Mouse (Mus musculus) MEL (cell line): ENCODE results near the gene Atxn10. TPM values are rescaled to one million over a fixed set of nuclear protein-coding genes. Genes with fewer than 3 reads are reported as not detected.

Source experiments
- DNase-seq: peaks from one replicate; pipeline ENCODE4 v3.0.0; 2011; ENCODE audit warnings: low read depth, low spot score
- H3K27ac ChIP-seq: 2 replicates; pipeline ENCODE4 v1.5.1; 2012; ENCODE audit warnings: low read depth, mild to moderate bottlenecking, control low read depth, low read length, moderate library complexity; ENCODE audit not compliant: control insufficient read depth
- H3K27me3 ChIP-seq, 2 experiments: fragments of 150-350 bp in 1 of 2; sonication (generic) in 1 of 2; 2 replicates each; pipeline ENCODE4 v1.6.1; 2012; ENCODE audit warnings: low read length in 2 of 2, mild to moderate bottlenecking in 2 of 2, improper control_type of control experiment in 1 of 2, moderate library complexity in 1 of 2; ENCODE audit not compliant: insufficient read depth in 2 of 2, control insufficient read depth in 1 of 2
- H3K36me3 ChIP-seq, 2 experiments: 2 replicates each; pipeline ENCODE4 v1.6.1; 2012 to 2014; ENCODE audit warnings: low read length in 2 of 2, improper control_type of control experiment in 1 of 2, inconsistent platforms in 1 of 2, mild to moderate bottlenecking in 1 of 2; ENCODE audit not compliant: insufficient read depth in 2 of 2, control insufficient read depth in 1 of 2
- H3K4me1 ChIP-seq, 2 experiments: fragments of 150-350 bp in 1 of 2; sonication (generic) in 1 of 2; 2 replicates each; pipeline ENCODE4 v1.6.1; 2012; ENCODE audit warnings: low read length in 2 of 2, improper control_type of control experiment in 1 of 2, mild to moderate bottlenecking in 1 of 2; ENCODE audit not compliant: insufficient read depth in 2 of 2, control insufficient read depth in 1 of 2
- H3K4me3 ChIP-seq, 2 experiments: fragments of 150-350 bp in 1 of 2; sonication (generic) in 1 of 2; 2 replicates each; pipeline ENCODE4 v1.5.1; 2012; ENCODE audit warnings: low read depth in 2 of 2, low read length in 2 of 2, mild to moderate bottlenecking in 2 of 2, moderate library complexity in 2 of 2, control low read depth in 1 of 2, improper control_type of control experiment in 1 of 2; ENCODE audit not compliant: control insufficient read depth in 1 of 2, insufficient read depth in 1 of 2
- H3K79me2 ChIP-seq: 2 replicates; pipeline ENCODE4 v1.6.1; 2012; ENCODE audit warnings: mild to moderate bottlenecking, low read length, moderate library complexity; ENCODE audit not compliant: control insufficient read depth, poor library complexity, insufficient read depth
- H3K9ac ChIP-seq: 2 replicates; pipeline ENCODE4 v1.6.1; 2012; ENCODE audit warnings: low read depth, mild to moderate bottlenecking, control low read depth, low read length, moderate library complexity; ENCODE audit not compliant: control insufficient read depth, poor library complexity, severe bottlenecking
- H3K9me3 ChIP-seq: fragments of 150-350 bp; sonication (generic); replicated peaks from 2 replicates; pipeline ENCODE4 v1.6.1; 2012; ENCODE audit warnings: mild to moderate bottlenecking, low read length, improper control_type of control experiment, moderate library complexity; ENCODE audit not compliant: insufficient read depth
- CHD1 ChIP-seq: IDR thresholded peaks from 2 replicates; pipeline ENCODE4 v1.6.1; 2012; ENCODE audit warnings: low read depth, mild to moderate bottlenecking, inconsistent platforms, low read length, improper control_type of control experiment
- E2F4 ChIP-seq: IDR thresholded peaks from 2 replicates; pipeline ENCODE4 v1.6.1; 2011; ENCODE audit warnings: low read depth, low read length, improper control_type of control experiment, borderline replicate concordance
- GABPA ChIP-seq: IDR thresholded peaks from 2 replicates; pipeline ENCODE4 v1.6.1; 2012; ENCODE audit warnings: low read depth, mild to moderate bottlenecking, inconsistent platforms, low read length, improper control_type of control experiment, moderate library complexity
- GATA1 ChIP-seq: IDR thresholded peaks from 2 replicates; pipeline ENCODE4 v1.6.1; 2011; ENCODE audit warnings: low read depth, low read length, improper control_type of control experiment
- KAT2A ChIP-seq: conservative IDR thresholded peaks from 2 replicates; pipeline ENCODE4 v1.6.1; 2012; ENCODE audit warnings: low read depth, low read length, improper control_type of control experiment, inconsistent platforms
- NELFE ChIP-seq: IDR thresholded peaks from 2 replicates; pipeline ENCODE4 v1.6.1; 2011; ENCODE audit warnings: low read depth, low read length, improper control_type of control experiment
- NRF1 ChIP-seq: IDR thresholded peaks from 2 replicates; pipeline ENCODE4 v1.6.1; 2014; ENCODE audit warnings: low read depth, mild to moderate bottlenecking, inconsistent platforms, low read length, improper control_type of control experiment, moderate library complexity; ENCODE audit not compliant: poor library complexity, insufficient read depth, severe bottlenecking
- POLR2A ChIP-seq, 2 experiments: IDR thresholded peaks; 2 replicates each; pipeline ENCODE4 v1.6.1; 2011 to 2012; ENCODE audit warnings: low read length in 2 of 2, mild to moderate bottlenecking in 2 of 2, control low read depth in 1 of 2, improper control_type of control experiment in 1 of 2, low read depth in 1 of 2, moderate library complexity in 1 of 2; ENCODE audit not compliant: control insufficient read depth in 1 of 2, insufficient read depth in 1 of 2, poor library complexity in 1 of 2
- POLR2AphosphoS5 ChIP-seq: IDR thresholded peaks from 2 replicates; pipeline ENCODE4 v1.6.1; 2012; ENCODE audit warnings: low read depth, borderline replicate concordance, mild to moderate bottlenecking, inconsistent platforms, low read length, moderate library complexity, mixed read lengths
- RAD21 ChIP-seq: IDR thresholded peaks from 2 replicates; pipeline ENCODE4 v1.6.1; 2011; ENCODE audit warnings: mild to moderate bottlenecking, low read depth, low read length, improper control_type of control experiment
- SIN3A ChIP-seq: IDR thresholded peaks from 2 replicates; pipeline ENCODE4 v1.6.1; 2012; ENCODE audit warnings: low read length, improper control_type of control experiment, inconsistent platforms
- SMC3 ChIP-seq: IDR thresholded peaks from 2 replicates; pipeline ENCODE4 v1.6.1; 2011; ENCODE audit warnings: low read depth, low read length, improper control_type of control experiment
- TCF12 ChIP-seq: IDR thresholded peaks from 2 replicates; pipeline ENCODE4 v1.6.1; 2014; ENCODE audit warnings: low read depth, mild to moderate bottlenecking, inconsistent platforms, low read length, improper control_type of control experiment, moderate library complexity
- UBTF ChIP-seq: IDR thresholded peaks from 2 replicates; pipeline ENCODE4 v1.6.1; 2012; ENCODE audit warnings: low read depth, mild to moderate bottlenecking, inconsistent platforms, low read length, improper control_type of control experiment, moderate library complexity, borderline replicate concordance; ENCODE audit not compliant: insufficient read depth
- USF1 ChIP-seq: IDR thresholded peaks from 2 replicates; pipeline ENCODE4 v1.6.1; 2014; ENCODE audit warnings: low read depth, mild to moderate bottlenecking, inconsistent platforms, low read length, improper control_type of control experiment, moderate library complexity
- USF2 ChIP-seq, 2 experiments: IDR thresholded peaks; 2 replicates each; pipeline ENCODE4 v1.6.1; 2011 to 2012; ENCODE audit warnings: improper control_type of control experiment in 2 of 2, low read length in 2 of 2, borderline replicate concordance in 1 of 2, inconsistent platforms in 1 of 2, low read depth in 1 of 2, mild to moderate bottlenecking in 1 of 2; ENCODE audit not compliant: insufficient read depth in 1 of 2
- ZC3H11A ChIP-seq: IDR thresholded peaks from 2 replicates; pipeline ENCODE4 v1.6.1; 2012; ENCODE audit warnings: low read depth, mild to moderate bottlenecking, inconsistent platforms, low read length, improper control_type of control experiment
- ZMIZ1 ChIP-seq: IDR thresholded peaks from 2 replicates; pipeline ENCODE4 v1.6.1; 2012; ENCODE audit warnings: low read depth, mild to moderate bottlenecking, inconsistent platforms, low read length, improper control_type of control experiment, moderate library complexity
- polyA plus RNA-seq, 2 experiments: library from polyadenylated mRNA; stranded (reverse) in 1 of 2; unstranded in 1 of 2; fragments of >175 nt in 1 of 2; fragments of >200 nt in 1 of 2; gene quantifications; 2 replicates each; pipeline versions ENCODE4 v1.2.1 to v1.2.4; 2012; ENCODE audit warnings: low replicate concordance in 2 of 2, low read depth in 1 of 2; ENCODE audit not compliant: insufficient read length in 2 of 2, insufficient read depth in 1 of 2, missing spikeins in 1 of 2
- total RNA-seq: library from RNA; depleted of rRNA; stranded (reverse); fragments of 300-350 nt; gene quantifications from 2 replicates; pipeline ENCODE4 v1.2.3, GENCODE M21; 2012

Atxn10 gene
- total and polyA plus RNA-seq, 3 experiments, result 24.5 to 75.6 (median 45.0) TPM

DNA sequence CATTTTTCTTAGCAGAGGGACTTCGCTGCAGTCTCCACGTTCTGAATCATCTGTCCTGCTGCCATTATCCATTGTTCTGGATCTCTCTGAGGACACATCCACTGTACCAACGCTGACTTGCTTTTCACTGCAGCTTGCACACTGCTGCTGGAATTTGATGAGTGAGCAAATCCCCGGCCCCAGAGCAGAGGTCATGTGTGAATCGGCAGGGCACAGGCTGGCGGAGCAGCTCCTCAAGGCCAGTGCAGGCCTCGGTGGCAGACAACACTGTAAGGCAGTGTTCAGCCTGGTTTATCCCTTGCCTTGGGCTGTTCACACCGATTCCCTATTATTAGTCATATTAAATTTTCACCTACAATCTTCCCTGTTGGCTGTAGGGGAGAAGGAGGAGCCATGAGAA lies 40.5 kb upstream of the Atxn10 start:
- Histone ChIP-seq H3K79me2 (no peaks in the 10 kb centered on the region), H3K27ac (no peak overlapping the region), H3K27me3 (no peaks in the 10 kb centered on the region), H3K4me1 (no peaks in the 10 kb centered on the region), H3K36me3 (no peaks in the 10 kb centered on the region), H3K9me3 (no peaks in the 10 kb centered on the region), H3K9ac (no peak overlapping the region)
- no peak for DNase-seq
- TF ChIP-seq USF2 (IDR thresholded peaks at IDR 0.05; ENCODE audit: borderline replicate concordance in 1 of 2, insufficient read depth in 1 of 2, low read depth in 1 of 2, low read length in 2 of 2) (no peak), GATA1 (no peak), GABPA (no peak), E2F4 (no peak), NRF1 (no peak), SIN3A (no peak), SMC3 (no peak), POLR2AphosphoS5 (no peak), RAD21 (no peak), ZC3H11A (no peak), CHD1 (no peak), POLR2A (IDR thresholded peaks at IDR 0.05; ENCODE audit: control insufficient read depth in 1 of 2, insufficient read depth in 1 of 2, low read depth in 1 of 2, low read length in 2 of 2, poor library complexity in 1 of 2) (no peak), ZMIZ1 (no peak), TCF12 (no peak), USF1 (no peak), NELFE (no peak), UBTF (no peak)
- TF ChIP-seq, all 39 proteins: peak for 0
- H3K4me3 ChIP-seq, result no peak overlapping the region

DNA sequence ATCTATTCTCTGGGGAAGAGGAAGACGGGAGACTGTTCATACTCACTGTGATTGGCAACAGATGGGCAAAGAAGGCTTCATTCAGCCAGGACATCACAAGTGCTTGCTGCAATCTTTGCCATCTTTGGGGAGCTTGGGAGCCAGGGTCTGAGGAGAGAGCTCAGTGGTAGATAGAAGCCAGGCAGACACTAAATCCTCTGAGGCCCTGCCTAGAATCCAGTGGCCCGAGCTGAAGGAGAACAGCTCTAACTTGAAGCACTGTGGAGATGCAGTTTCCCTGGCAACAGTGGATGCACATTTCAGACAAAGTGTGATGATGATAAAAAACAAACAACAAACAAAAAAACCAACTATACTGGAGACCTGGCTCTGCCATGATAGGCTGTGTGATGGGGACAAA lies 40.1 kb upstream of the Atxn10 start:
- no peak overlapping the region for H3K4me3 ChIP-seq
- H3K9me3 ChIP-seq, result no peaks in the 10 kb centered on the region
- no peaks in the 10 kb centered on the region for H3K36me3 ChIP-seq
- H3K79me2 ChIP-seq, result no peaks in the 10 kb centered on the region
- no peak overlapping the region for H3K27ac ChIP-seq
- no peaks in the 10 kb centered on the region for H3K4me1 ChIP-seq
- no peak for DNase-seq
- H3K9ac ChIP-seq, result no peak overlapping the region
- no peaks in the 10 kb centered on the region for H3K27me3 ChIP-seq
- TF ChIP-seq SIN3A, result no peak
- no peak for TF ChIP-seq USF1
- no peak for TF ChIP-seq UBTF
- TF ChIP-seq NRF1, result no peak
- TF ChIP-seq KAT2A, result no peak
- TF ChIP-seq CHD1, result no peak
